Mouse (Mus musculus) intestine, embryonic 16.5 days (tissue): ENCODE results near the gene Ndrg3. TPM values are rescaled to one million over a fixed set of nuclear protein-coding genes. Genes with fewer than 3 reads are reported as not detected.

Source experiments
- ATAC-seq: fragments of 200-750 bp; cut with Nextera tagmentation; 2 replicates; pipeline ENCODE4 v1.8.0; 2017; ENCODE audit warnings: moderate TSS enrichment, moderate library complexity
- H3K27ac ChIP-seq: fragments of 300-500 bp; sonication (generic); 2 replicates; pipeline ENCODE4 v1.5.1; 2014; ENCODE audit warnings: mild to moderate bottlenecking, low read length
- H3K27me3 ChIP-seq: fragments of 300-500 bp; sonication (generic); replicated peaks from 2 replicates; pipeline ENCODE4 v1.6.1; 2014; ENCODE audit warnings: low read length, control low read depth, mixed read lengths; ENCODE audit not compliant: control insufficient read depth, insufficient read depth
- H3K36me3 ChIP-seq: fragments of 300-500 bp; sonication (generic); 2 replicates; pipeline ENCODE4 v1.6.1; 2014; ENCODE audit warnings: low read length, control low read depth; ENCODE audit not compliant: control insufficient read depth, insufficient read depth
- H3K4me1 ChIP-seq: fragments of 300-500 bp; sonication (generic); 2 replicates; pipeline ENCODE4 v1.6.1; 2014; ENCODE audit warnings: low read length, control low read depth, mixed read lengths; ENCODE audit not compliant: control insufficient read depth, insufficient read depth
- H3K4me2 ChIP-seq: fragments of 300-500 bp; sonication (generic); 2 replicates; pipeline ENCODE4 v1.6.1; 2014; ENCODE audit warnings: low read depth, low read length, control low read depth
- H3K4me3 ChIP-seq: fragments of 300-500 bp; sonication (generic); 2 replicates; pipeline ENCODE4 v1.5.1; 2014; ENCODE audit warnings: mild to moderate bottlenecking, low read length
- H3K9ac ChIP-seq: fragments of 300-500 bp; sonication (generic); 2 replicates; pipeline ENCODE4 v1.6.1; 2014; ENCODE audit warnings: low read depth, low read length
- H3K9me3 ChIP-seq: fragments of 300-500 bp; sonication (generic); 2 replicates; pipeline ENCODE4 v1.6.1; 2016; ENCODE audit warnings: low read length, control low read depth; ENCODE audit not compliant: control insufficient read depth
- WGBS: fragments of 180-500 bp; shearing (Covaris S2); extraction: QIAGEN DNeasy Blood & Tissue Kit; methylation state at CpG from one replicate; pipeline ENCODE4 v1.1.7; 2014; 5-methylcytosine and 5-hydroxymethylcytosine counted together
- polyA plus RNA-seq: library from polyadenylated mRNA; unstranded; fragments of >200 nt; fragmentation: Nextera tagmentation; extraction: Ambion mirVana; gene quantifications from 2 replicates; pipeline ENCODE4 v1.2.1, GENCODE M21; 2015

The Ndrg3 gene
- polyA plus RNA-seq, 1 experiment from 2014 or later: 47.6 TPM

DNA sequence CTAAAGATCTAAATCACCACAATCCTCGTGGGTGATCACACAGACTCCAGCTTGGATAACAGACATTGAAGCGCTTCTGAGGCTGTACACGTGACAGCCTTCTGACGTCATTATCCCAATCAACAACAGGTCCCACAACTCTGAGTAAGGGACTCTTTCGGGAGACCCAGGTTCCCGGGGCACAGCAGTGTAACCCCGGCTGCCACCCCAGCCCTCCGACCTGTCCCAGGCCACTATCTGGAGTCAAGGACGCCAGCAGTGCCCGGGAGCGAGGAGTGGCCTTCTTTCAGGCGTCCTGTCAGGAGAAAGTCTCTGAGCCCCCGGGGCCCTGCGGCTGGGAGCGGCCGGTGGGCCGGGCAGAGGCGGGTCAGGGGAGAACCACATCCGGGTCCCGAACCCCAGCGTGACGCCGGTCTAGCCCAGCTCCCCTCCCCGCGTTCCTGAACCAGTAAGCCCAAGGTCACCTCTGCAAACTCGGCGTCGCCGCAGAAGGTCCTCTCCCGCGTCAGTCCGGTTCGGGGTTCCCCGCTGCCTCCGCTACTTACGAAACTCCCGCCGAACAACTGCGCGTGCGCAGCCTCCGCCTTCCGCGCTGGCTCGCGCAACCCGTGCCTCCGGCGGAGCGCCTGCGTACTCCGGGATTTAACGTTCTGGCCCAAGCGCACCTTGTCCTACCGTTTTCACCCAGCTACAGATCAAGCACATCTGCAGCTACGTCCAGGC lies 14.8 kb upstream of the Ndrg3 start, which contains the start of gene Dsn1:
Dsn1 (minus strand) TSS at position 644 of the 723 bp plus-strand sequence.
- peak within 1 kb of the TSS; percentile 86 for H3K27ac ChIP-seq
- H3K4me2 ChIP-seq: peak within 1 kb of the TSS; percentile 88
- no peaks in the 10 kb centered on the region for H3K27me3 ChIP-seq
- H3K9me3 ChIP-seq: no peaks in the 10 kb centered on the region
- peak within 1 kb of the TSS; percentile 78 for H3K4me3 ChIP-seq
- peak within 1 kb of the TSS; percentile 84 for H3K9ac ChIP-seq
- ATAC-seq: peak; percentile 89
- H3K4me1 ChIP-seq: peaks cover 25% of the 10 kb centered on the region
- H3K36me3 ChIP-seq: no peaks in the 10 kb centered on the region
- WGBS: under 1% methylated on average over 56 of the region's 56 CpGs

DNA sequence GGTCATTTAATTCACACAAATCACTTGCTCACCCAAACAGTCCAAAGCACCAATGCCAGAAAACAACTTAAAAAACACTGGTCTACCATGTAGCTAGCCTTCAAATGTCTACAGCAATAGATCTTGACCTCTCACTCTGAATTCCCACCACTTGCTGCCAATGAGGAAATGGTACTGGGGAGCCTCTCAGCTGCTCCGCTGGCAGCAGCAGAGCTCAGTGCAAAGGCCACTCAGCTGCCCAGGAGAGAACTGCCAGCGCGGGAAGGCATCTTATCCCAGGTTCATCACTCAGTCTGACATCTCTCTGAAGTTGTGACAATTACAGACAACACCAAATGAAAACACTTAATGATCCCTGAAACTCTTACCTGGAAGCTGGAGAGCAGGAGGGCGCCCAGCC lies 10.5 kb upstream of the Ndrg3 start:
- Histone ChIP-seq H3K9ac (no peak overlapping the region), H3K27me3 (no peaks in the 10 kb centered on the region), H3K36me3 (no peaks in the 10 kb centered on the region), H3K4me1 (peaks cover 10% of the 10 kb centered on the region), H3K4me2 (no peak overlapping the region), H3K9me3 (no peaks in the 10 kb centered on the region), H3K27ac (no peak overlapping the region), H3K4me3 (no peak overlapping the region)
- ATAC-seq: no peak
- 87% methylated on average over 4 of the region's 4 CpGs for WGBS

DNA sequence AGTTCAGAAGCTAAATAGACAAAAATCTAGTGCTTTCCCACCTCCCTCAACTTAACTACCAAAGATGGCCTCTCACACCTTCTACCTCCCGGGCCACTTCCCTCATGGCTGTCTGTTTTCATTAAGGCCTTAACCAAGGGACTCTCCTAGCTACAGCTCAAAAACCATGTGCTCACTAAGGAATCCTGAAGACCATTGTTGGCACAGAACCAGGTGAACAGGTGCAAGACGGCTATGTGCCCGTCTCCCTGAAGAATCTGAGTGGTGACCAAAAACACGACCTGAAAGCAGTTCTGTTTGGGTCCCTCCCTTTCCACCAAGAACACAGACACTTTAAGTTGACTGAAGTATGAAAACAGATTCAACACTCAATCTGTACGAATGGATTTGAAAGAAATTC lies 6.4 kb upstream of the Ndrg3 start:
- Histone ChIP-seq H3K9ac (no peak overlapping the region), H3K9me3 (no peaks in the 10 kb centered on the region), H3K36me3 (peaks cover 3% of the 10 kb centered on the region; the same call in 1 of the 2 replicates), H3K27me3 (no peaks in the 10 kb centered on the region), H3K4me3 (no peak overlapping the region), H3K27ac (no peak overlapping the region), H3K4me2 (no peak overlapping the region), H3K4me1 (no peaks in the 10 kb centered on the region)
- ATAC-seq: no peak
- WGBS: 89% methylated on average over 5 of the region's 5 CpGs

DNA sequence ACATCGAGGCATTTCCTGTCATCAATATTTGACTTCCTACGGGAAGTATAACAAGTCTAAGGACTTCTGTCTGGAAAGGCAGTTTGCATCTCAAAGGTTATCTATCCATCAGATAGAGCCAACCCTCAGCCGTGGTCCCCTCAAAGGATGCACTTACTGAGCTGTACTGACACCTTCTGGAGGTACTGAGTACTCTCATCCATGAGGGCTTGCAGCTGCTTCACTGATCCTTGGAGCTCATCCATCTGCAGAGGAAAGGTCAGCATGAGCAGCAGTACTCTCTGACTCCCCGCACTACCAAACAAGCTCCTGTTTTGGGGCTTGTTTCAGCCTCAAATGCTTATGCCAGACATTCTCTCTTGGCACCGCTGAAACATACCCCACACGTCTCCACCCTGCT lies 4.7 kb upstream of the Ndrg3 start:
- H3K27ac ChIP-seq: no peak overlapping the region
- peaks cover 3% of the 10 kb centered on the region; the same call in 1 of the 2 replicates for H3K36me3 ChIP-seq
- no peaks in the 10 kb centered on the region for H3K9me3 ChIP-seq
- no peak for ATAC-seq
- H3K4me2 ChIP-seq: no peak overlapping the region
- no peaks in the 10 kb centered on the region for H3K27me3 ChIP-seq
- no peak overlapping the region for H3K9ac ChIP-seq
- no peak overlapping the region for H3K4me3 ChIP-seq
- no peaks in the 10 kb centered on the region for H3K4me1 ChIP-seq
- WGBS: 55% methylated on average over 6 of the region's 6 CpGs

DNA sequence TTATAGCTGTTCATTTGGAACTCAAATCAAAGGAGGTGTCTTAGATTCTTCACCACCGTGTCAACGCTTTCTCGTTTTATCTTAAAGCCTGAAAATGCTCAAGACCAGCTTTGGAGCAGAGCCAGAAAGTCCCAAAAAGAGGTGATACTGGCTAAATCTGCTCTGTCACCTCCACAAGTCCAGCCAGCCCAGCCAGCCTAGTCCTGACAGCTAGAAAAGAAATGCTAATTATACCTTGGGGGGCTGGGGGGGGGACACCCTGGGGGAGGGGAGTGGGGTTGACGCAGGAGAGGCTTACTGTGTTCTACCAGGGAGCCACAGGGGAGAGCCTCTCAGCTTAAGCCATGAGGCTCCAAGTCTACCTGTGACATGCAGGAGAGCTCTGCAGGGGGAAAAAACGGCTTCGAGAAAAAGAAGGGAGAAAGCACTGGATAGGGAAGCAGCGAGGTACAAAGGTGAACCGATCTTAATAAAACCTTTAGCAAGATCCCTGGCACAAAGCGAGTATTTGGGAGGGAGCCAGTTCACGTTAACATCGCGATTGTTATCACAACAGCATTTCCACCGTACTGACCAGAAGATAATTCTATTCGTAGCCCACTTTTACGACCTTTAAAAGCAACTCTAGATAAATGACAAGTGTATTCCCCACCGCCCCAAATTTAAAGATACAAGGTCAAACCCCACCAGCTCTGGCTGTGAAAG lies 977 bp downstream of the Ndrg3 start:
- Histone ChIP-seq H3K36me3 (peaks cover 3% of the 10 kb centered on the region; the same call in 1 of the 2 replicates), H3K27me3 (no peaks in the 10 kb centered on the region), H3K4me1 (peaks cover 3% of the 10 kb centered on the region; the same call in 1 of the 2 replicates), H3K4me3 (peak overlapping the region; percentile 96), H3K27ac (no peak overlapping the region), H3K9ac (peak overlapping the region; percentile 93), H3K9me3 (no peaks in the 10 kb centered on the region), H3K4me2 (peak overlapping the region; percentile 94)
- WGBS: 6% methylated on average over 16 of the region's 16 CpGs
- peak; percentile 32; the same call in 1 of the 2 replicates for ATAC-seq

DNA sequence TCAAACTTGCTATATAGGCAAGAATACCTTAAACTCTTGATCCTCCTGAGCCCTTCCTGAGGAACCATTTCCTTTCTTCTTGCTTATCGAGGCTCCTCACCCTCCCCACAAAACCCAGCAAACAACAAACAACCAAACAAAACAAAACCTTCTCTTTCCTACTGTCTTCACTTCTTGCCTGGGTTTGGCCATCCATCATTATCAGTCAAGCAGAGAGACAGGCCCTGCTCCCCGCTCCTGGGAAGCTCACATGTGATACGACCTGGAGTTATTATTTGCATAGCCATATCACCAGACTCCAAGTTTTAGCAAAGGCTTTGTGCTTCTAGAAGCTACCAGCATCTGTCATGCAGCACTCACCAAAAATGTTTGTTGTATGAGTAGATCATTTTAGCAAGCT lies 4.5 kb downstream of the Ndrg3 start:
- 59% methylated on average over 3 of the region's 3 CpGs for WGBS
- no peak overlapping the region for H3K4me2 ChIP-seq
- peaks cover 9% of the 10 kb centered on the region for H3K4me1 ChIP-seq
- no peak overlapping the region for H3K27ac ChIP-seq
- no peak overlapping the region for H3K4me3 ChIP-seq
- H3K36me3 ChIP-seq: no peaks in the 10 kb centered on the region
- ATAC-seq: no peak
- H3K9ac ChIP-seq: no peak overlapping the region
- H3K9me3 ChIP-seq: no peaks in the 10 kb centered on the region
- H3K27me3 ChIP-seq: no peaks in the 10 kb centered on the region

DNA sequence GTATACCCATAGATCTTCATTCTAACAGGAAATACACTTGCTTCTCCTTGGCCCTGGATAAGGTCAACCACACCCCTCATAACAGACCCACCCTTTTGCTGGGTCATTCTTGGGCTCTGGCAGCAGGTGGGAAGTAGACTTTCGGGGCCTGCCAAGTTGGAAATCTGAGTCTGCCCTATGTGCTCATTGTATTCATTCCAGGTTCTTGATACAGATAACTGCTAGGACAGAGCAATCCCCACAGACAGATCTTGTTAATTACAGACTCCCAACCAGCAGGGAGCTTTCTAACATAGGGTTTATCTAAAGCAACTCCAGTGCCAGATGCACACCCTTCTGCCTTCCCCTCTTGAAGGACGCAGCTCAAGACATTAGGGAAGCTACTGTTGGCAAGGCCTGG lies 9.0 kb downstream of the Ndrg3 start:
- Histone ChIP-seq H3K36me3 (no peaks in the 10 kb centered on the region), H3K27me3 (no peaks in the 10 kb centered on the region), H3K4me1 (peaks cover 6% of the 10 kb centered on the region; the same call in 1 of the 2 replicates), H3K27ac (peak overlapping the region; percentile 65; the same call in 1 of the 2 replicates), H3K4me3 (no peak overlapping the region), H3K4me2 (no peak overlapping the region), H3K9ac (no peak overlapping the region), H3K9me3 (no peaks in the 10 kb centered on the region)
- WGBS: 62% methylated on average over 2 of the region's 2 CpGs
- peak; percentile 92 for ATAC-seq

DNA sequence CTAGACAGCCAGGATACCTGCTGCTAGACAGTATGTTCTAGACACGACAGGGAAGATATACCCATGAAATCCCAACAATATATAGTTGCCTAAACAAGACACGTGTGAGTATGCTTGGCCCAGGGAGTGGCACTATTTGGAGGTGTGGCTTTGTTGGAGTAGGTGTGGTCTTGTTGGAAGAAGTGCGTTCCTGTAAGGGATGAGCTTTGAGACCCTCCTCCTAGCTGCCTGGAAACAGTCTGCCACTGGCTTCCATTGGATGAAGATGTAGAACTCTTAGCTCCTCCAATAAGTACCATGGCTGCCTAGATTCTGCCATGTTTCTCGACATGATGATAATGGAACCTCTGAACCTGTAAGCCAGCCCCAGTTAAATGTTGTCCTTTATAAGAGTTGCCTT lies 10.6 kb downstream of the Ndrg3 start:
- Histone ChIP-seq H3K27ac (no peak overlapping the region), H3K9me3 (no peaks in the 10 kb centered on the region), H3K27me3 (no peaks in the 10 kb centered on the region), H3K4me1 (peaks cover 6% of the 10 kb centered on the region; the same call in 1 of the 2 replicates), H3K4me2 (no peak overlapping the region), H3K4me3 (no peak overlapping the region), H3K36me3 (no peaks in the 10 kb centered on the region), H3K9ac (no peak overlapping the region)
- ATAC-seq: no peak
- 82% methylated on average over 4 of the region's 4 CpGs for WGBS

DNA sequence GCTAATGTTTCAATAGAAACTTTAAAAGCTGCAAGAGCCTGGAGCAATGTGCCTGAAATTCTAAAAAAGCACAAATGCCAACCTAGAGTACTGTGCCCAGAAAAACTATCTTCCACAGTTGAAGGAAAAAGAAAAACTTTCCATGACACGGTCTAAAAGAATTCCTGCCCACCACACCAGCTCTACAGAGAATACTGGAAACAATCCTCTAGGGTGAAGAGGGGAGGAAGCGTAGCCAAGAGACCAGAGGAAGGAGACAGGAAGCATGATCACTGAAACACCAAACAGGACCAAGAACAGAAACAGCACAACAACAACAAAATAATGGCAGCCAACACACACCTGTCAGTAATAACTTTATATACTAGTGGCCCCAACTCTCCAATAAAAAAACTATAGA lies 11.8 kb downstream of the Ndrg3 start:
- no peaks in the 10 kb centered on the region for H3K36me3 ChIP-seq
- no peaks in the 10 kb centered on the region for H3K27me3 ChIP-seq
- H3K4me1 ChIP-seq: peaks cover 6% of the 10 kb centered on the region; the same call in 1 of the 2 replicates
- H3K9me3 ChIP-seq: no peaks in the 10 kb centered on the region
- no peak overlapping the region for H3K4me2 ChIP-seq
- WGBS: 71% methylated on average over 2 of the region's 2 CpGs
- no peak overlapping the region for H3K9ac ChIP-seq
- no peak for ATAC-seq
- no peak overlapping the region for H3K4me3 ChIP-seq
- H3K27ac ChIP-seq: no peak overlapping the region
